Mouse (Mus musculus) myocyte (in vitro differentiated cells): ENCODE results near the gene Cd38.

Experiments
- MYOG ChIP-seq, 3 experiments: IDR thresholded peaks; one replicate each; pipeline ENCODE4 v1.6.1; 2011; ENCODE audit warnings: control low read depth in 2 of 3, low read depth in 2 of 3, mild to moderate bottlenecking in 2 of 3; ENCODE audit not compliant: insufficient read length in 2 of 3, control insufficient read depth in 1 of 3, insufficient read depth in 1 of 3
- POLR2A ChIP-seq: IDR thresholded peaks from one replicate; pipeline ENCODE4 v1.6.1; 2011; ENCODE audit warnings: low read depth, mild to moderate bottlenecking, control low read depth, moderate library complexity; ENCODE audit not compliant: insufficient read length
- POLR2AphosphoS2 ChIP-seq: IDR thresholded peaks from one replicate; pipeline ENCODE4 v1.6.1; 2011; ENCODE audit warnings: low read depth, control low read depth; ENCODE audit not compliant: insufficient read length
- TCF12 ChIP-seq: IDR thresholded peaks from one replicate; pipeline ENCODE4 v1.6.1; 2011; ENCODE audit warnings: mild to moderate bottlenecking, control low read depth; ENCODE audit not compliant: poor library complexity, insufficient read depth, severe bottlenecking

- TF ChIP-seq TCF12 = no peak
- no peak for TF ChIP-seq POLR2AphosphoS2
- no peak for TF ChIP-seq POLR2A
- no peak for TF ChIP-seq MYOG (IDR thresholded peaks at IDR 0.05; ENCODE audit: control insufficient read depth in 1 of 3, insufficient read depth in 1 of 3, insufficient read length in 2 of 3, low read depth in 2 of 3)
These were observed 22.7 kb upstream of the Cd38 start for GRCm38 (mm10) chr5:43845646-43846045.
